Mouse (Mus musculus) intestine, embryonic 15.5 days (tissue): ENCODE data around the gene Lrig1. TPM values are rescaled to one million over a fixed set of nuclear protein-coding genes. Genes with fewer than 3 reads are reported as not detected.

Source experiments
- ATAC-seq: fragments of 200-750 bp; cut with Nextera tagmentation; 2 replicates; pipeline ENCODE4 v1.8.0; 2017; ENCODE audit warnings: moderate TSS enrichment, moderate library complexity
- H3K27ac ChIP-seq: fragments of 300-500 bp; sonication (generic); 2 replicates; pipeline ENCODE4 v1.5.1; 2015; ENCODE audit warnings: mild to moderate bottlenecking, inconsistent platforms
- H3K27me3 ChIP-seq: fragments of 300-500 bp; sonication (generic); replicated peaks from 2 replicates; pipeline ENCODE4 v1.6.1; 2015; ENCODE audit warnings: inconsistent platforms
- H3K36me3 ChIP-seq: fragments of 300-500 bp; sonication (generic); 2 replicates; pipeline ENCODE4 v1.6.1; 2015; ENCODE audit warnings: inconsistent platforms
- H3K4me1 ChIP-seq: fragments of 300-500 bp; sonication (generic); replicated peaks from 2 replicates; pipeline ENCODE4 v1.6.1; 2015; ENCODE audit warnings: inconsistent platforms
- H3K4me2 ChIP-seq: fragments of 300-500 bp; sonication (generic); replicated peaks from 2 replicates; pipeline ENCODE4 v1.6.1; 2015; ENCODE audit warnings: mild to moderate bottlenecking, inconsistent platforms
- H3K4me3 ChIP-seq: fragments of 300-500 bp; sonication (generic); replicated peaks from 2 replicates; pipeline ENCODE4 v1.5.1; 2015; ENCODE audit warnings: inconsistent platforms
- H3K9ac ChIP-seq: fragments of 300-500 bp; sonication (generic); 2 replicates; pipeline ENCODE4 v1.6.1; 2015; ENCODE audit warnings: inconsistent platforms
- H3K9me3 ChIP-seq: fragments of 300-500 bp; sonication (generic); 2 replicates; pipeline ENCODE4 v1.6.1; 2016; ENCODE audit warnings: inconsistent platforms
- WGBS: fragments of 180-500 bp; shearing (Covaris S2); methylation state at CpG from one replicate; pipeline ENCODE4 v1.1.7; 2015; 5-methylcytosine and 5-hydroxymethylcytosine counted together
- polyA plus RNA-seq: library from polyadenylated mRNA; unstranded; fragments of >200 nt; fragmentation: Nextera tagmentation; extraction: Ambion mirVana; gene quantifications from 2 replicates; pipeline ENCODE4 v1.2.1, GENCODE M21; 2015

Gene Lrig1
- polyA plus RNA-seq, 1 experiment from 2014 or later: 17.1 TPM

- Histone ChIP-seq H3K27ac (no peak overlapping the region), H3K9ac (no peak overlapping the region), H3K4me3 (no peak overlapping the region), H3K4me2 (no peak overlapping the region), H3K36me3 (no peaks in the 10 kb centered on the region), H3K4me1 (peaks cover 40% of the 10 kb centered on the region), H3K27me3 (no peaks in the 10 kb centered on the region), H3K9me3 (no peaks in the 10 kb centered on the region)
- 67% methylated on average over 7 of the region's 7 CpGs for WGBS
- no peak for ATAC-seq
These were observed 33.4 kb downstream of the Lrig1 start for GRCm38 (mm10) chr6:94666432-94667119.

GRCm38 (mm10) chr6:94665677-94666076 lies 34.3 kb downstream of the Lrig1 start:
- H3K9ac ChIP-seq: no peak overlapping the region
- 62% methylated on average over 1 of the region's 1 CpGs for WGBS
- H3K27me3 ChIP-seq: no peaks in the 10 kb centered on the region
- no peak overlapping the region for H3K27ac ChIP-seq
- no peak overlapping the region for H3K4me3 ChIP-seq
- no peak for ATAC-seq
- no peak overlapping the region for H3K4me2 ChIP-seq
- H3K9me3 ChIP-seq: no peaks in the 10 kb centered on the region
- peaks cover 36% of the 10 kb centered on the region for H3K4me1 ChIP-seq
- no peaks in the 10 kb centered on the region for H3K36me3 ChIP-seq

- H3K9me3 ChIP-seq: no peaks in the 10 kb centered on the region
- WGBS: 51% methylated on average over 7 of the region's 7 CpGs
- peak; percentile 21 for ATAC-seq
- H3K27ac ChIP-seq: no peak overlapping the region
- peaks cover 38% of the 10 kb centered on the region for H3K4me1 ChIP-seq
- H3K4me2 ChIP-seq: no peak overlapping the region
- 0 out of 2 replicates have a peak, but pooled peaks cover 2% of the 10 kb centered on the region for H3K36me3 ChIP-seq
- H3K9ac ChIP-seq: no peak overlapping the region
- H3K27me3 ChIP-seq: no peaks in the 10 kb centered on the region
- no peak overlapping the region for H3K4me3 ChIP-seq
These were observed 34.7 kb downstream of the Lrig1 start for GRCm38 (mm10) chr6:94665248-94665647.

- Histone ChIP-seq H3K36me3 (0 out of 2 replicates have a peak, but pooled peaks cover 2% of the 10 kb centered on the region), H3K9ac (no peak overlapping the region), H3K9me3 (no peaks in the 10 kb centered on the region), H3K4me3 (no peak overlapping the region), H3K4me1 (peaks cover 37% of the 10 kb centered on the region), H3K4me2 (no peak overlapping the region), H3K27ac (no peak overlapping the region), H3K27me3 (no peaks in the 10 kb centered on the region)
- 59% methylated on average over 6 of the region's 6 CpGs for WGBS
- ATAC-seq: no peak
These were observed 36.0 kb downstream of the Lrig1 start for GRCm38 (mm10) chr6:94664000-94664399.

GRCm38 (mm10) chr6:94661923-94662322 lies 38.0 kb downstream of the Lrig1 start:
- ATAC-seq: no peak
- Histone ChIP-seq H3K36me3 (0 out of 2 replicates have a peak, but pooled peaks cover 2% of the 10 kb centered on the region), H3K27ac (no peak overlapping the region), H3K4me3 (no peak overlapping the region), H3K9me3 (no peaks in the 10 kb centered on the region), H3K4me1 (peaks cover 37% of the 10 kb centered on the region), H3K27me3 (no peaks in the 10 kb centered on the region), H3K9ac (no peak overlapping the region), H3K4me2 (no peak overlapping the region)
- WGBS: 85% methylated on average over 9 of the region's 9 CpGs

- H3K4me3 ChIP-seq: no peak overlapping the region
- no peak for ATAC-seq
- 82% methylated on average over 8 of the region's 8 CpGs for WGBS
- no peak overlapping the region for H3K27ac ChIP-seq
- H3K4me1 ChIP-seq: peaks cover 33% of the 10 kb centered on the region
- no peaks in the 10 kb centered on the region for H3K9me3 ChIP-seq
- H3K4me2 ChIP-seq: no peak overlapping the region
- 0 out of 2 replicates have a peak, but pooled peaks cover 2% of the 10 kb centered on the region for H3K36me3 ChIP-seq
- H3K27me3 ChIP-seq: no peaks in the 10 kb centered on the region
- no peak overlapping the region for H3K9ac ChIP-seq
These were observed 38.6 kb downstream of the Lrig1 start for GRCm38 (mm10) chr6:94661321-94661720.

GRCm38 (mm10) chr6:94659886-94660333 lies 40.0 kb downstream of the Lrig1 start:
- H3K27me3 ChIP-seq: no peaks in the 10 kb centered on the region
- H3K27ac ChIP-seq: 0 out of 2 replicates have a peak overlapping the region, but pooled peaks have one; percentile 32
- no peak overlapping the region for H3K9ac ChIP-seq
- H3K4me2 ChIP-seq: no peak overlapping the region
- 0 out of 2 replicates have a peak, but pooled peaks cover 2% of the 10 kb centered on the region for H3K36me3 ChIP-seq
- no peak overlapping the region for H3K4me3 ChIP-seq
- WGBS: 51% methylated on average over 4 of the region's 4 CpGs
- peak; percentile 91 for ATAC-seq
- no peaks in the 10 kb centered on the region for H3K9me3 ChIP-seq
- H3K4me1 ChIP-seq: peaks cover 29% of the 10 kb centered on the region

GRCm38 (mm10) chr6:94658136-94658480 lies 41.9 kb downstream of the Lrig1 start:
- H3K4me2 ChIP-seq: no peak overlapping the region
- H3K27ac ChIP-seq: no peak overlapping the region
- no peak overlapping the region for H3K4me3 ChIP-seq
- H3K9me3 ChIP-seq: no peaks in the 10 kb centered on the region
- no peak for ATAC-seq
- no peak overlapping the region for H3K9ac ChIP-seq
- no peaks in the 10 kb centered on the region for H3K27me3 ChIP-seq
- WGBS: 33% methylated on average over 6 of the region's 6 CpGs
- 0 out of 2 replicates have a peak, but pooled peaks cover 2% of the 10 kb centered on the region for H3K36me3 ChIP-seq
- H3K4me1 ChIP-seq: peaks cover 29% of the 10 kb centered on the region

GRCm38 (mm10) chr6:94657204-94658135 lies 42.5 kb downstream of the Lrig1 start:
- Histone ChIP-seq H3K27ac (no peak overlapping the region; the same call in 1 of the 2 replicates), H3K4me1 (peaks cover 29% of the 10 kb centered on the region), H3K4me2 (no peak overlapping the region), H3K27me3 (no peaks in the 10 kb centered on the region), H3K4me3 (no peak overlapping the region), H3K9ac (no peak overlapping the region), H3K9me3 (no peaks in the 10 kb centered on the region), H3K36me3 (0 out of 2 replicates have a peak, but pooled peaks cover 2% of the 10 kb centered on the region)
- WGBS: 63% methylated on average over 12 of the region's 12 CpGs
- ATAC-seq: no peak

- 36% methylated on average over 5 of the region's 5 CpGs for WGBS
- ATAC-seq: no peak
- peaks cover 29% of the 10 kb centered on the region for H3K4me1 ChIP-seq
These were observed 44.0 kb downstream of the Lrig1 start for GRCm38 (mm10) chr6:94655818-94656478.

GRCm38 (mm10) chr6:94653388-94654316 lies 46.3 kb downstream of the Lrig1 start:
- no peak overlapping the region for H3K4me2 ChIP-seq
- H3K9ac ChIP-seq: no peak overlapping the region
- ATAC-seq: no peak
- H3K4me1 ChIP-seq: peaks cover 39% of the 10 kb centered on the region
- H3K9me3 ChIP-seq: no peaks in the 10 kb centered on the region
- no peak overlapping the region for H3K27ac ChIP-seq
- H3K4me3 ChIP-seq: no peak overlapping the region
- H3K36me3 ChIP-seq: no peaks in the 10 kb centered on the region
- no peaks in the 10 kb centered on the region for H3K27me3 ChIP-seq
- 64% methylated on average over 10 of the region's 10 CpGs for WGBS

More at GRCm38 (mm10) chr6:94655818-94656478, 44.0 kb downstream of the Lrig1 start:
- no peak overlapping the region for H3K4me3 ChIP-seq
- H3K27me3 ChIP-seq: no peaks in the 10 kb centered on the region
- H3K27ac ChIP-seq: no peak overlapping the region
- no peak overlapping the region for H3K4me2 ChIP-seq
- 0 out of 2 replicates have a peak, but pooled peaks cover 2% of the 10 kb centered on the region for H3K36me3 ChIP-seq
- H3K9ac ChIP-seq: no peak overlapping the region
- H3K9me3 ChIP-seq: no peaks in the 10 kb centered on the region
